Mouse (Mus musculus) retina, postnatal 7 days (tissue): Measurements from ENCODE around the gene Adap1.
A peak's percentile ranks its signal among the peaks of the same experiment; 100 is the strongest.

Experiments
- DNase-seq: peaks from one replicate; pipeline ENCODE4 v3.0.0-alpha.2; 2012; ENCODE audit warnings: low read depth, low spot score

Gene Adap1

GRCm38 (mm10) chr5:139286142-139286941, 39.1 kb downstream of the Adap1 start:
- DNase-seq, result no peak

GRCm38 (mm10) chr5:139285383-139286067, 39.9 kb downstream of the Adap1 start:
- DNase-seq, result no peak

DNA sequence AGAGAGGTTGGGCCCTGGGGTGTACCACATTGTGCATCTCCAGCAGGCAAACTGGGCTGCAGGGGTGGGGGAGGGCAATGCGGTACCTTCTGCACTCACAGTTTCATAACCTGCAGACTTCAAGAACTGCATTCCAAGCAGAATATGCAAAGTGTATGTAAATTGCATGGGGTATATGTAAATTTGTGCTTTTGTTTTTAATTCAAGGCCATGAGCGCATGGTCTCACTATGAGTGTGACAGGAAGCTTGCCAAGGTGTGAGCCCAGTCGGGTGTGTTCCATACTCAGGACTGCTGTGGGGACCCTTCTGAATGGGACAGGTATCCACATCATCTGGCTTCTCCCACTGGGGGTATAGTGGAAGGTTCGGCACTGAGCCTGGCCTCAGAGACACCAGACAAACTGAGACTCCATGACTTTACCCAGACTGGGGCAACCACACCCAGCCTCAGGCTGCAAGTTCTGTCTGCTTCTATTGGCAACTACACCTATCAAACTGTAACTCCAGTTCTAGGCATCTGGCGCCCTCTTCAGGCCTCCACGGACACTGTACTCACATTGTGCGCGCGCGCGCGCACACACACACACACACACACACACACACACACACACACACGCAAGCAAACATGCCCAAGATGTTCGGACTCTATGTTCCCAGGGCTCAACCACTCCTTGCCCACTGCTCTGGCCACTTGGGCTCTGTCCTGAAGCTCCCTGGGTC, 41.8 kb downstream of the Adap1 start:
- DNase-seq, result no peak

GRCm38 (mm10) chr5:139282191-139282590, 43.2 kb downstream of the Adap1 start:
- DNase-seq, result peak; percentile 73

DNA sequence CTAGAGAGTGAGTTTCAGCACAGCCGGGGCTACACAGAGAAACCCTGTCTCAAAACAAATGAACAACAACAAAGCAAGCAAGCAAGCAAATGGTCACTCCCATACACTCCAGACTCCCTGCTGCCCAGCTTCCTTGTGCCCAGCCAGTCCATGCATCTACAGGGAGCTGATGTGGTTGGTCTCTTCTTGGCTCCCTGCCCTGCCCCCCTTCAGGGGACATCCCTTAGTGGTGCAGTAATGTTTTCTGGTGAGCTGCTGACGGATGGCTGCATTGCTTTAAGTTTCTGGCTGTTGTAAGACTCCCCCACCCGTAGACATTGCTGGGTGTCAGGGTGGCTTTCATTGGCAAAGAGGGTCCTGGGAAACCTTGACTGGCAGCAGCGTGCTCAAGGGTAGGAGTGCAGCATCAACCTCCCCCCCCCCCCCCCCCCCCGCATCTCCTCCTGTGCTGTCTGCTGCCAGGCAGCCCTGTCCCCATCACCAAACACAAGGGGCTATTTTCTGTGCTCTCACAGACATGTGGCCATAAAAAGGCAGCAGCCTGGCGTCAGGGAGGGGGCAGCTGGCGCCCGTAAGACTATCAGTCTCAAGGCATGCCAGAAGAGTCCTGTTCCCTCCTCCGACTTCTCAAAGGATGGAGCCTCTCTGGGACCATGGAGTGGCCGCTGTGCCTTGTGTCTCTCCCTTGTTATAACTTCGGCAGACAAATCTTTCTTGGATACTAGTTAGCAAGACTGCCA, 43.9 kb downstream of the Adap1 start:
- DNase-seq, result no peak

DNA sequence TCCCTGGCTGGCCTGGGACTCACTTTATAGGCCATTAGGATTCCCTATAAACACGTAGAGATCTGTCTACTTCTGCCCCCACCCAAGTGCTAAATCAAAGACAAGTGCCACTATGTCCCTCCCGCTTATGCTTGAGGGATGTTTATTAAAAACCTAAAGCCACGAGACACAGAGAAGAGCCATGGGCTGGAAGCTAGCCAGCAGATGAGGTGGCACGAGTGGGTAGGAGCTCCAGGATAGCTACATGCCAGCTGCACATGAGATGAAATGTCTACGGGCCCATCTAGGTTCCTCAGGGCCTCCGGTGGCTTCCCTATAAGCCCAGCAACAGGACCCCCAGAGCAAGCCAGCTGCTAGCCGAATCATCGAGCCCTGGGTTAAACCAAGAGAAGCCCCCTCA, 48.1 kb downstream of the Adap1 start:
- no peak for DNase-seq

DNA sequence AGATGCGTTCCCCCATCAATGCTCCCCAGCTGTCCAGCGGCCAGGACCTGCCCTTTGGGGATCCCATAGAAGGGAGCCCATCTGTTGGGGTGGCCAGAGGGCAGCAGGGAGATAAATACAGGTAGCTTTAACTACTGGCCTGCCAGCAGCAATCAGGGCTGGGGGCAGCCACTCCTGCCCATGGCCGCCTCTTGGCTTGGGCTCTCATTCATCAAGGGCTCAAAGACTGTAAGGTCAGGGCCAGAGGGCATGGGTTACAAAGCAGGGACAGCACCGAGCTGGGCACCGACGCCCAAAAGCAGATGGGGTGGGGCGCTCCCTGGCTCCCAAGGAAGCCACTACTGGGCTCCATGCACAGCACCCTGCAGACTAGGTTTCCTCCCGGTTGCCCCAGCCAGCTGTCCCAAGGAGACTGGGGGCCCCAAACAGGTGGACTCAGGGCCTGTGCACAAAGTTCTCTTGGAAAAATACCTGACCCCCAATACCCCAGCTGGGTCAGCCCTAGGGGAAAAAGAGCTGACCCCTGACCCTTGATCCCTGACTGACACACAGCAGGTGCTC, 53.3 kb downstream of the Adap1 start:
- DNase-seq, result no peak

DNA sequence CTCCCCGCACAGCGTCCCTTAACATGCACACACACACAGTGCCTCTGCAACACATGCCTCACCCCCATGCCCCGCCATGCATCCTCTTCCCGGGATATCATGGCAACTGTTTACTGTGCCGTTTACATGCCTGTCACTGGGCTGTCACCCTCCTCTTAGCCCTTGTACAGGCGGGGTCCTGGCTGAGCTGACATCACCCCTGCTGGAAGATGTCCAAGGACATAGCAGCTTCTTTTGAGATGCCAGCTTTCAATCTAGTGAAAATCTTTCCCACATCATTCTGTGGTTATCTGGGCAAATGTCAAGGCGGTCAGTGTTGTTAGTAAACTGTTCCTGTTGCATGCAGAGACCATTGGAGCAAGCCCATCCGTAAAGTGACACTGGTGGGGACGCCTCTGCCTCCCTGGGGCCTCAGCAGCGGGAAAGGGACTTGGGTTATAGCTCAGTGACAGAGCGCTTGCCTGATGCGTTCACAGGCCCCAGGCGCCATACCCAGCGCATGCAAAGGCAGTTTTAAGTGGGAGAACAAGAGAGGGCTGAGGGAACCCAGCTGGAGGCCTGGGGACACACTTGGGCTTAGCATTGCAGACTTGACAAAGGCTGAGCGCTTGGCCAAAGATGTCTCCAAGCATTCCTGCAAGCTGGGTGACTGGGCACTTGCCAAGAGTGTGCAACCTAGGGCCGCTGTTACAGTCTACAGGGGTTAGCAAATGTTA, 54.5 kb downstream of the Adap1 start:
- no peak for DNase-seq

- no peak for DNase-seq
These were observed 57.8 kb downstream of the Adap1 start for GRCm38 (mm10) chr5:139267661-139268060.

GRCm38 (mm10) chr5:139261403-139261802, 64.0 kb downstream of the Adap1 start:
- DNase-seq, result no peak

DNA sequence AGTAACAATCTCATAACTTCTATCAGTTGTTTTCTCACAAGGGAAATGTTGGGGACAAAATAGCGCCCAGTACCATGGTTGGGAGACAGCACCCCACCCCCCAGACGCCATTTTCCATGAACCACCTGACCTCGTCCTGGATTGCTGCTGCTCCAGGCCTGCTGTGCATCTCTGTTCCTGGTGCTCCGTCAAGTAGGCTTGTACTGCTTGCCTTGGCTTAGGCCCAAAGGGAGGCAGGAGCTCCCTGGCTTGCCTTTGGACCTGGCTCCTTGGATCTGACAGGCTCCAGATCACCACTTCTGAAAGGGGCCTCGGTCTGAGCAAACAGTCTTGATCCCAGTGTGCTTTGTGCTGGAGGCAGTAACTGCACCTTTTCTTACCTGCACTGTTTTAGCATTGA, 65.6 kb downstream of the Adap1 start:
- no peak for DNase-seq

- no peak for DNase-seq
These were observed 66.9 kb downstream of the Adap1 start for GRCm38 (mm10) chr5:139258371-139259035.

GRCm38 (mm10) chr5:139257818-139258217, 67.6 kb downstream of the Adap1 start:
- no peak for DNase-seq

GRCm38 (mm10) chr5:139257265-139257664, 68.2 kb downstream of the Adap1 start:
- no peak for DNase-seq

DNA sequence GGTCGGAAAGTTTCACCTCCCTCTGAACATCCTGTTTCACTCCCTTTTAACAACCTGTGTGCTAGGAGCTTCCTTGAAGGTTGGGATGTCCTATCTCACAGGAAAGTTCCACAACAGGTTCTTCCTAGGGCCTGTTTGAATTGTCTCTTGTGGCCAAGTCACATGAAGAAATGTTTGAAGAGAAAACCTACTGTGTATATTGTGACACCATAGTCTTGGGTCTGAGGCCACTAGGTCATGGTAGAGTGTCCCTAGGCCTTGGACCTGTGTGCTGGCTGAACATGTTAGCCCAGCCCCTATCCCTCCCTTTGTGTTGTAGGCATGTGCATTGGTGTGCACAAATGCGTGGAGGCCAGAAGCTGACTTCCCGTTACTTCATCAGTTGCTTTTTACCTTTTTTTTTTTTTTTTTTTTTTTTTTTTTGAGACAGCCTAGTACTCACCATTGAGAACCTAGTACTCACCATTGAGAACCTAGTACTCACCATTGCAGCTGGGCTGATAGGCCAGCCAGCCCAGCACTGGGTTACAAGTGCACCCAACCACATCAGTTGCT, 69.1 kb downstream of the Adap1 start:
- no peak for DNase-seq

DNA sequence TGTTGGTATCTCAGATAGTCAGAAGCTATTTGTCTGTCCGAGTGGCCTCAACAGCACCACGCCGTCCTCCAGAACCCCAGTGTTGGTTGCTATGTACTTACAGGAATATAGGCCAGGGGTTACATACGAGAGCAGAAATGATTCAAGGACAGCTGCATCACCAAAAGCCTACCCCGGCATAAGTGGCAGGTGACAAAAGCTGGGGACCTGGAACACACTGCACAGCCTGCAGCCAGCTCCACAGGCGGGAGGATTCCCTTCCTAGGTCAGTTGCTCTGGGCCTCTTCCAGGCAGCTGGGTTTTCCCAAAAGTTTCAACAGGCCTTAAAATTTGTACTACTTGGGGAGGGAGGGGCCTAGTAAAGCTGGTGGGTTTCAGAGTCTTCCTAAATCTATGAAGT, 69.6 kb downstream of the Adap1 start:
- no peak for DNase-seq

DNA sequence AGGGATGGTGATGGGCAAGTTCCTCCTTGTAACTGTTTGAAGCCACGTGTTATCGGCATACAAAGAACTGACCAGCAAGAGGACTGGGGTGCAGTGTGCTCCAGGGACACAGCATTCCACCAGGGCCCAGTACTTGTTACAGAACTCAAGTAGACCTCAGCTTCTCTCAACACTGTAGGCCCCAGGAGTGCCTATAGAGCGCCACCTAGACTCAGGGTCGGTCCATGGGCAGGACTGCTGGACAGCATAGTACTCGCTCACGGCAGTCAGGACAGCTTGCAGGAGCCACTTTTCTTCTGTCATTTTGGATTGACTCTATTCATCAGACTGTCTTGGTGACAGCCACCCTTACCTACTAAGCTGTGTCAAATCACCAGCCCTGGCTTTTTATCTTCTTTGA, 70.5 kb downstream of the Adap1 start:
- no peak for DNase-seq

- DNase-seq, result no peak
These were observed 72.1 kb downstream of the Adap1 start for GRCm38 (mm10) chr5:139253301-139253741.

- no peak for DNase-seq
These were observed 72.5 kb downstream of the Adap1 start for GRCm38 (mm10) chr5:139252910-139253245.
